Mouse (Mus musculus) kidney, adult 11 months (tissue): ENCODE measurements around the gene Ssh3.
"Not testable (repeated sequence)": the region's sequence is repeated elsewhere in the genome, so short reads cannot be mapped to it uniquely, and the experiment has no call there.

ENCODE experiments used
- DNase-seq: peaks from one replicate; pipeline ENCODE4 v3.0.0; 2022

The Ssh3 gene

DNA sequence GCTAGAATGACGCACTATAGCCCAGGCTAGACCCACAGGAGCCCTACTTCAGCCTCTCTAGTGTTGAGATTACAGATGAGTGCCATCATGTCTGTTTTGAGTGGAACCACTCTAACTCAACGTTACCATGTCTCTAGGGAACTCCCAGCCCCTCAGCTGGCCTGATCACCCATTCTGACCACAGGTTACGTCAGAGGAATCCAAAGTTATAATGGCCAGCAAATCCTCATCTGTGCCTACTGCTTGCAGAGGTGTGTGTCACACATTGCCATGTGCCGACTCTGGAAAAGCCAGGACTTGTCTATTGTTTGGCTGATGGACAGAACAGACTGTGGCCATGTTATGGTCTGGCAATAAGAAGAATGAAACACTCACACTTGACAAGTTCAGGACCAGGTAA is 26.4 kb upstream of the Ssh3 start:
- DNase-seq = no peak

- DNase-seq = peak; percentile 72
Observed at GRCm38 (mm10) chr19:4294381-4295097, 25.6 kb upstream of the Ssh3 start.

- no peak for DNase-seq
Observed at GRCm38 (mm10) chr19:4291161-4291560, 22.2 kb upstream of the Ssh3 start.

GRCm38 (mm10) chr19:4290749-4291148 is 21.8 kb upstream of the Ssh3 start:
- DNase-seq = no peak

DNA sequence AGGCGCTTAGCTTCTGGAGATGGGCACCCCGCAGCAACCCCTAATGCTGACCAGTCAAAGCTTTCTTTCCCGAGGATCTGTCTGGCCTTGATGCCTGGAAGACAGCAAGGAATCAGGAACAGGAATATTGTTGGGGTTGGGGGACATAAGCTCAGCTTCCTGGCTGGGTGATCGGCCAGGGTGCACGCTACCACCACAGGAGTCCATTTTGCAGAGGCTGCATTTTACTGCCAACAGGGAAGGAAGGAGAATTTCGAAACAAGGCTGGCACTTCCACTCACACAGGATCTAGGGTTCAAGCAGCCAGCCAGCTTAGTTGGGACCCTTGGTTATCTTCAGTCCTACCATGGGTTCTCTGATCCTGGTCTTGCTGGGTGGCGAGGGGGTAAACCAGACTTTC is 14.7 kb upstream of the Ssh3 start:
- DNase-seq = no peak

- DNase-seq = peak; percentile 85
Observed at GRCm38 (mm10) chr19:4282898-4283553, 14.0 kb upstream of the Ssh3 start, which contains the start of gene Ankrd13d. TSS of gene Ankrd13d (minus strand) at chr19:4283137.

- DNase-seq = no peak
Observed at GRCm38 (mm10) chr19:4280425-4280824, 11.4 kb upstream of the Ssh3 start.

DNA sequence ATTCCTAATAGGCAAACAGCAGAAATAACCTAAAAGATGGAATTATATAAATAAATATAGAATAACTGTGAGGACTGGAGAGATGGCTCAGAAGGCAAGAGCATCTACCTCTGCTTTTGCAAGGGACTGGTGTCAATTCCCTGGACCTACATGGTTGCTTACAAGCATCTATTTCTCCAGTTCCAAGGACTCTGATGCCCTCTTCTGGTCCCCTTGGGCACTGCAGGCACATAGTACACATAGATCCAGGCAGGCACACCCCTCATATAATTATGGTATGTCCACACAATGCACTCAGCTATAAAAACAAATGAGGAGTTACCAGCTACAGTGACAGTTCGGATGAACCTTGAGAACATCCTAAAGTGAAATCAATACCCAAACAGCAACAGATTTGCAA is 10.5 kb upstream of the Ssh3 start:
- DNase-seq = no peak

GRCm38 (mm10) chr19:4270972-4271371 is 2.0 kb upstream of the Ssh3 start:
- no peak for DNase-seq

DNA sequence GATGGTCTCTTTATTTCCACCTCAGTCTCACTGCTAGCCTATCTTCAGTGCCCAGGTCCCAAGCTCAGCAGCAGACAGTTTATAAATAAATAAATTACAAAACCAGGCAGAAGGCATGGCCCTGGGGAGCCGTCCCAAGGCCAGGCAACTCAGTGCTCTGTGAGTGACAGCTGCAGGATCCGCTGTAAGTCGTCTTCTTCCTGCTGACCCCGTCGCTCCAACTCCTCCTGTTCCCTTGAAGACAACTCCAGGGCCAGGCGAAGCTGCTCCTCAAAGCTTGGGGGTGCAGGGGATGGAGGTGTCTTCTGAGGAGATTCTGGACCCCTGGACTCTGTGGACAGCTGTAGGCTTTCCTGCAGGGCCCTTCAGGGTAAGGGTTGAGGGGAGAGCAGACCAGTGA is 1.2 kb upstream of the Ssh3 start:
- DNase-seq = no peak

- DNase-seq = no peak
Observed at GRCm38 (mm10) chr19:4265956-4266355, 3.0 kb downstream of the Ssh3 start.

DNA sequence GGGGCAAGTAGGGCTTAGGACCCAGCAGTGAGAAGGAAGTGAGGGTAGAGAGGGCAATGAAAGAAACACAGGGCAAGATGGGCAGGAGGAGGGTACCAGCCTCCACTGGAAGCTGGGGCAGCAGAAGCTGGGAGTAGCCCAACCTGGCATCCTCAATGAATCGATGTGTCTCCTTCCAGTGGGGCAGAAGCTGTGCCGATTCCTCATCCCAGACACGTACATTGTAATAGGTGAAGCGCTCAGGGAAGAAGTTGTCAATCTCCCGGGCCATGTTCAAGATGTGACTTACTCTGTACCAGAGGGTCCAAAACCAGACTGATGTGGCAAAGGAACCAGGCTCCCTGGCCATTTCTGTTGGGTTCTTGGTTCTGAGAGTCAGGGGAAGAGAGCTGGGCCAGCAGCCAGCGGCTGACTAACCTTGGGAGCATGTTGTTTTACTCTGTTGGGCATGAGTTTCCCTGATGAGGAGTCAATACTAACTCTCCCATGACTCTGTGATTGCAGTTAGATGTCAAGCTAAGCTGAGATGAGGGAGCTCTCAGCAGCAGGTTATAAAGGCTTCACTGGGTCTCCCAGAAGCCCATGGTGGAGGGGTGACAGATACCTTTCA is 4.7 kb downstream of the Ssh3 start:
- no peak for DNase-seq

DNA sequence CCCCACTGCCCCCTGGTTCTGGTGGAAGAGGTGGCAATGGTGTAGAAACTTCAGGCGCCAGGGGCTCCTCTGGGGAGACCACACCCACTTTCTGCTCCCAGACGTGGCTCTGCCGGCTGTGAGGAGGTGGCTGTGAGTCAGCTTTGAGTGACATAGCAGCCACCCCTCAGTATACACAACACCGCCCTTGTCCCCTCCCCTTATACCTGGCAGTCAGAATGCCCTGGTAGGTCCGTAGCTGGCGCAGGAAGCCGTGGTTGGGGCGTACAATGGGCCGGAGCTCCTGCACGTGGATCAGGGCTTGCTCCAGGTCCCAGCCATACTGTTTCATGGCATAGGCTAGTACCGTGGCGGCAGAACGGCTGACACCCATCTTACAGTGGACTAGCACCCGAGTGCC is 5.3 kb downstream of the Ssh3 start:
- no peak for DNase-seq

DNA sequence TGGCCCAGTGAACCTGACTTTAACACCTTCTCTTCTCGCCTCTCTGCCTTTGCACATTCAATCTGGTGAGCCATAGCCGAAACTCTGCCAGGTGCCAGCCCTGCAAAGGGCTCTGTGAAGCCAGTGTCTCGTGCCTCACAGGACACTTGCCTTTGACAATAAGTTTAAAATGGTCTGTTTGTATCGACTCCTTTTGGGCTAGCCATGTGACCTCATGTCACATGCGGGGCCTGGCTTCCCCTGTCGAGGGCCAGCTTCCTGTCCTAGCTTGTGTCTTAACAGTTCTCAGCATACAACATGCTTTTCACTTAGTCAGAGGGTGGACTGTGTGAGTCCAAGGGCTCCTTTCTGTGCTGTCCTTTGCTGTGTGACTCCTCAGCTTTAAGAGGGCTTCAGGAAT is 6.2 kb downstream of the Ssh3 start:
- no peak for DNase-seq

GRCm38 (mm10) chr19:4261038-4261698 is 7.8 kb downstream of the Ssh3 start:
- DNase-seq = no peak

DNA sequence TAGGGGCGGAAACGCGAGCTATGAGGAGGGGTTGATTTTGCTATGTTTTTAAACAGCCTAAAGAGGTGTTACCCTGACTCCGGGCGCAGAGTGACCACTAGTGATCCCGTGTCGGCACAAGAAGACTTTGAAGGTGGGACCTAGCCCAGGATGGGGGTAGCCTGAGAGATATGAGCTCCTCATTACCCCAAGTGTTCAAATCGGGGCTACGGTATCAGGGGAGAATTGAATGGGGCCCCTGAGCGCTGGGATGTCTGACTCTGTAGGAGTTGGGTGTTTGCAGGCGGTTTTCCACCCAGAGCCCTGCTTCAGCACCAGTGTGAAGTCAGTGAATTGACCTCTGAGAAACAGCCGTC is 11.1 kb downstream of the Ssh3 start:
- no peak for DNase-seq

- DNase-seq = peak; percentile 91
Observed at GRCm38 (mm10) chr19:4257216-4257896, 11.6 kb downstream of the Ssh3 start.

- DNase-seq = no peak
Observed at GRCm38 (mm10) chr19:4255583-4256162, 13.3 kb downstream of the Ssh3 start.

- DNase-seq = no peak
Observed at GRCm38 (mm10) chr19:4254230-4254629, 14.8 kb downstream of the Ssh3 start.

- DNase-seq = not testable (repeated sequence)
Observed at GRCm38 (mm10) chr19:4248683-4249082, 20.3 kb downstream of the Ssh3 start.

- DNase-seq = no peak
Observed at GRCm38 (mm10) chr19:4247010-4247409, 22.0 kb downstream of the Ssh3 start.

DNA sequence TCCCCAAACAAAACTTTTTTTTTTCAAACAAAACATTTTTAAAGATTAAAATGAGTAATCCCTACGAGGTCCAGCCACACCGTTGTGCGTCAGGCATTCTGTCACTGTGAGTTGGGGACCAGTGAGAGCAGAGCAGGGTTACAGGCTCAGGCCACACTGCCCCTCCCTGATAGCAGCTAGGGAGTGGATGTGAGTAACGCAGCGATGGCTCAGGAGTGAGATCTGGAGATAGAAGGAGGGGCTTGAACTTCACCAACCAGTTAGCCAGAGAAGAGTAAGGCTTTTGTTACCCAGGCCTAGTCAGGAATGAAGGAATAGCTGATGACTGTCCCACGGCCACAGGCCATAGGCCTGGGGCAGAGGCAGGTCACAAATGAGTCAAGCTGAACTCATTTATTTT is 24.2 kb downstream of the Ssh3 start:
- DNase-seq = no peak

DNA sequence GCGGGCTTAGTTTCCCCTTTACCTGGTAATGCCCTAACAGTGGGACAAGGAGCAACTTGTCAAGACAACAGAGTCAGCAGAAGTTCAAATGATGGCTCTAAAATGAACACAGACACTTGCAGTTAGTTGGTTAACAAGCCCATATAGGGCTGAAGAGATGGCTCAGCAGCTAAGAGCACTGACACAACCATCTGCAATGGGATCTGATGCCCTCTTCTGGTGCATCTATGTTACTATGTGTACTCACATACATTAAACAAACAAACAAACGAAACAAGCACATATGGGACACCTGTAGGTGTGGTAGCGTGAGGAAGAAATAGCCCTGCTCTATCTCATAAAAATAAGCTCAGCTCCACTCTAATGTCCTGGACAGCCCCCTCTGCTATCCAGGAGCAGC is 26.6 kb downstream of the Ssh3 start:
- no peak for DNase-seq
